ENCODE assay signal across 19 mouse cellular contexts in genomic region chr13:46433880-46434560, GRCm38 (mm10). TPM values are rescaled to one million over a fixed set of nuclear protein-coding genes. Genes with fewer than 3 reads are reported as not detected.
DNase-seq lines count a peak whose midpoint lies in the region; ATAC-seq lines count a peak whose summit lies in the region.
"Had no signal": no experiment of that assay in that cellular context is flagged by ENCODE, and none has a peak within 500 bp of the region (broad histone marks: within the 10 kb centered on the region; RNA-seq: fewer than 3 reads in every experiment).

No protein-coding gene starts in this region.

- H3K27ac ChIP-seq in heart, embryonic 10.5 days: no peak overlapping the region
- H3K27ac ChIP-seq in hindbrain, embryonic 11.5 days (ENCODE audit: low read depth, low read length): no peak overlapping the region
- H3K27ac ChIP-seq in midbrain, embryonic 15.5 days: no peak overlapping the region
- H3K27ac ChIP-seq: heart, embryonic 15.5 days; liver, embryonic 13.5 days; neural tube, embryonic 13.5 days had no signal

- H3K4me2 ChIP-seq in hindbrain, embryonic 11.5 days (replicated peaks; ENCODE audit: low read depth, low read length): no peak overlapping the region
- H3K4me2 ChIP-seq in midbrain, embryonic 15.5 days: peak overlapping the region; percentile 8; the same call in 1 of the 2 replicates
- H3K4me2 ChIP-seq: heart, embryonic 15.5 days; liver, embryonic 13.5 days; neural tube, embryonic 13.5 days had no signal

- WGBS in heart, embryonic 10.5 days: 46% methylated on average over 8 of the region's 8 CpGs
- 25% methylated on average over 8 of the region's 8 CpGs for WGBS in hindbrain, embryonic 11.5 days
- WGBS in midbrain, embryonic 15.5 days: 6% methylated on average over 8 of the region's 8 CpGs

- ATAC-seq in hindbrain, embryonic 11.5 days (ENCODE audit: low FRiP score): no peak
- no peak for ATAC-seq in midbrain, embryonic 15.5 days (replicated peaks)
- ATAC-seq: lung, postnatal 0 days had no signal

- peaks cover 11% of the 10 kb centered on the region for H3K4me1 ChIP-seq in heart, embryonic 10.5 days
- no peaks in the 10 kb centered on the region for H3K4me1 ChIP-seq in hindbrain, embryonic 11.5 days (replicated peaks; ENCODE audit: control insufficient read depth, insufficient read depth, low read length)
- peaks cover 5% of the 10 kb centered on the region; the same call in 1 of the 2 replicates for H3K4me1 ChIP-seq in midbrain, embryonic 15.5 days
- H3K4me1 ChIP-seq: liver, embryonic 13.5 days; neural tube, embryonic 13.5 days had no signal

- peak; percentile 36 for DNase-seq in heart, embryonic 10.5 days (ENCODE audit: low spot score)
- DNase-seq in heart, adult 11 months: no peak
- DNase-seq in embryo, embryonic 11 days: peak; percentile 63
- DNase-seq in hindbrain, embryonic 11.5 days (ENCODE audit: low spot score): peak; percentile 55
- no peak for DNase-seq in kidney, postnatal 25 days
- no peak for DNase-seq in gastrocnemius, postnatal 25 days
- DNase-seq in left cerebral cortex, adult 18-20 months (ENCODE audit: low spot score in 2 of 2): no peak
- DNase-seq: adrenal gland, postnatal 25 days; gastrocnemius, postnatal 10 days; kidney, postnatal 10 days; layer of hippocampus, adult 9-11 months; left cerebral cortex, postnatal 4 days; liver, embryonic 13.5 days had no signal

- no peak overlapping the region for H3K4me3 ChIP-seq in heart, embryonic 10.5 days
- H3K4me3 ChIP-seq in hindbrain, embryonic 11.5 days (ENCODE audit: low read depth, low read length): no peak overlapping the region
- no peak overlapping the region for H3K4me3 ChIP-seq in midbrain, embryonic 15.5 days
- H3K4me3 ChIP-seq: erythroblast, embryonic 14.5 days; heart, embryonic 15.5 days; liver, embryonic 13.5 days; neural tube, embryonic 13.5 days had no signal

- no peaks in the 10 kb centered on the region for H3K27me3 ChIP-seq in heart, embryonic 10.5 days (ENCODE audit: insufficient read depth, poor library complexity, severe bottlenecking)
- H3K27me3 ChIP-seq in hindbrain, embryonic 11.5 days (ENCODE audit: control insufficient read depth, insufficient read depth, low read length): no peaks in the 10 kb centered on the region
- H3K27me3 ChIP-seq in midbrain, embryonic 15.5 days (replicated peaks): no peaks in the 10 kb centered on the region
- H3K27me3 ChIP-seq: heart, embryonic 15.5 days; liver, embryonic 13.5 days; neural tube, embryonic 13.5 days had no signal

- H3K9me3 ChIP-seq in heart, embryonic 10.5 days: no peaks in the 10 kb centered on the region
- no peaks in the 10 kb centered on the region for H3K9me3 ChIP-seq in hindbrain, embryonic 11.5 days (ENCODE audit: control insufficient read depth, low read length)
- H3K9me3 ChIP-seq in midbrain, embryonic 15.5 days: no peaks in the 10 kb centered on the region
- H3K9me3 ChIP-seq: heart, embryonic 15.5 days; liver, embryonic 13.5 days; neural tube, embryonic 13.5 days had no signal

- H3K9ac ChIP-seq in hindbrain, embryonic 11.5 days (ENCODE audit: low read depth, low read length): no peak overlapping the region
- H3K9ac ChIP-seq in midbrain, embryonic 15.5 days: no peak overlapping the region
- H3K9ac ChIP-seq: heart, embryonic 15.5 days; liver, embryonic 13.5 days; neural tube, embryonic 13.5 days had no signal

- H3K36me3 ChIP-seq in heart, embryonic 10.5 days: peaks cover 15% of the 10 kb centered on the region
- no peaks in the 10 kb centered on the region for H3K36me3 ChIP-seq in hindbrain, embryonic 11.5 days (ENCODE audit: control insufficient read depth, insufficient read depth, low read length)
- peaks cover 4% of the 10 kb centered on the region; the same call in 1 of the 2 replicates for H3K36me3 ChIP-seq in midbrain, embryonic 15.5 days (replicated peaks)
- H3K36me3 ChIP-seq: heart, embryonic 15.5 days; liver, embryonic 13.5 days had no signal

RNA-seq across cellular contexts. Expression of gene Rbm24, which starts 15.8 kb away (rescaled TPM):
- 22.9 and 36.8 TPM in 2 replicates for polyA plus RNA-seq in heart, embryonic 10.5 days (2016; fragmentation: Nextera tagmentation; extraction: Ambion mirVana)
- polyA plus RNA-seq in hindbrain, embryonic 11.5 days (2014; fragmentation: Nextera tagmentation; extraction: Ambion mirVana): 2.4 and 2.5 TPM in 2 replicates
- polyA plus RNA-seq in midbrain, embryonic 15.5 days (2015; fragmentation: Nextera tagmentation; extraction: Ambion mirVana): 4.2 and 5.5 TPM in 2 replicates
- 100 to 1,000 TPM; 129 to 151 TPM for total RNA-seq in gastrocnemius, postnatal 25 days (2021)
- total RNA-seq in left cerebral cortex, adult 18-20 months (2021): 10 to 100 TPM; 25.0 to 33.0 TPM
- total RNA-seq: megakaryocyte-erythroid progenitor cell, adult 5-6 weeks had no signal
- polyA plus RNA-seq: erythroblast, embryonic 14.5 days had no signal

Comparison
In these comparisons a context has a peak if more than half of its experiments do, and no peak if none do; other contexts are left out.
1. DNase-seq: peak in heart, embryonic 10.5 days (single experiment), embryo, embryonic 11 days (single experiment) and hindbrain, embryonic 11.5 days (single experiment); none in heart, adult 11 months (single experiment), kidney, postnatal 25 days (0 of 2), gastrocnemius, postnatal 25 days (single experiment) and left cerebral cortex, adult 18-20 months (0 of 2).